Mouse (Mus musculus): ENCODE measurements around the gene Tcstv1. TPM values are rescaled to one million over a fixed set of nuclear protein-coding genes. Genes with fewer than 3 reads are reported as not detected.
"Not testable (repeated sequence)": the region's sequence is repeated elsewhere in the genome, so short reads cannot be mapped to it uniquely, and the experiment has no call there.

Gene Tcstv1
- not detected for total RNA-seq (2021)

GRCm38 (mm10) chr13:119894685-119895084 lies at the start of gene Tcstv1:
Gene Tcstv1, minus strand, starts transcription at chr13:119894785.
- intact Hi-C loops (cut with DNase I); DNase-seq (ENCODE audit: low spot score): not testable (repeated sequence)

- DNase-seq (ENCODE audit: low spot score); intact Hi-C loops (cut with DNase I): not testable (repeated sequence)
These were observed 34.6 kb upstream of the Tcstv1 start, which contains the start of gene Gm21761 for GRCm38 (mm10) chr13:119929172-119929571. Gene Gm21761, minus strand, starts transcription at chr13:119929272.

GRCm38 (mm10) chr13:119924597-119925340 lies 30.2 kb upstream of the Tcstv1 start:
- intact Hi-C loops (cut with DNase I); DNase-seq (ENCODE audit: low spot score): not testable (repeated sequence)

GRCm38 (mm10) chr13:119916966-119917722 lies 22.6 kb upstream of the Tcstv1 start:
- DNase-seq (ENCODE audit: low spot score); intact Hi-C loops (cut with DNase I): not testable (repeated sequence)

GRCm38 (mm10) chr13:119916449-119916848 lies 21.9 kb upstream of the Tcstv1 start:
- intact Hi-C loops (cut with DNase I); DNase-seq (ENCODE audit: low spot score): not testable (repeated sequence)

GRCm38 (mm10) chr13:119898549-119898948 lies 4.0 kb upstream of the Tcstv1 start:
- intact Hi-C loops (cut with DNase I); DNase-seq (ENCODE audit: low spot score): not testable (repeated sequence)

GRCm38 (mm10) chr13:119886896-119887295 lies 7.7 kb downstream of the Tcstv1 start:
- intact Hi-C loops (cut with DNase I); DNase-seq (ENCODE audit: low spot score): not testable (repeated sequence)

- intact Hi-C loops (cut with DNase I); DNase-seq (ENCODE audit: low spot score): not testable (repeated sequence)
These were observed 30.1 kb downstream of the Tcstv1 start for GRCm38 (mm10) chr13:119864395-119864999.

- intact Hi-C loops (cut with DNase I); DNase-seq (ENCODE audit: low spot score): not testable (repeated sequence)
These were observed 32.2 kb downstream of the Tcstv1 start for GRCm38 (mm10) chr13:119862399-119862798.

Other genes with a start within 250 kb of the Tcstv1 start
- 10 to 100 TPM; 45.2 to 46.3 TPM for gene Hmgcs1, start 204.4 kb downstream of the Tcstv1 start, total RNA-seq (2021)
- 1 to 10 TPM; 1.1 to 1.3 TPM for gene Nim1k, start 138.9 kb downstream of the Tcstv1 start, total RNA-seq (2021)
- 10 to 100 TPM; 19.0 to 20.2 TPM for gene Zfp131, start 103.9 kb downstream of the Tcstv1 start, total RNA-seq (2021)
- gene AF067063, start 64.6 kb downstream of the Tcstv1 start, total RNA-seq (2021): not detected
- not detected for gene D13Ertd608e, start 58.8 kb downstream of the Tcstv1 start, total RNA-seq (2021)
- gene Gm21761, start 34.5 kb upstream of the Tcstv1 start, total RNA-seq (2021): not detected
- gene B020031M17Rik, start 56.0 kb upstream of the Tcstv1 start, total RNA-seq (2021): not detected
- not detected for gene Gm36079, start 132.2 kb upstream of the Tcstv1 start, total RNA-seq (2021)
- under 1 TPM; 0.39 to 0.49 TPM for gene Gm21188, start 157.4 kb upstream of the Tcstv1 start, total RNA-seq (2021)
- gene Gm20767, start 245.5 kb upstream of the Tcstv1 start, total RNA-seq (2021): not detected